Mouse (Mus musculus): ENCODE results near the gene Pth2r.

GRCm38 (mm10) chr1:65420909-65421308 lies 139.1 kb downstream of the Pth2r start:
- no peak for TF ChIP-seq POLR2A (IDR thresholded peaks at IDR 0.05; ENCODE audit: insufficient read depth, low read depth, low read length)
- TF ChIP-seq CTCF (IDR thresholded peaks at IDR 0.05; ENCODE audit: insufficient read depth, low read depth, low read length) = no peak
